Mouse (Mus musculus): Measurements from ENCODE around the gene Cdk4.
A peak's percentile ranks its signal among the peaks of the same experiment; 100 is the strongest.

Cdk4 gene

GRCm38 (mm10) chr10:127100414-127100813 lies 37.1 kb downstream of the Cdk4 start:
- no peak for DNase-seq (ENCODE audit: low spot score)

- DNase-seq (ENCODE audit: low spot score) = no peak
These were observed 37.8 kb downstream of the Cdk4 start for GRCm38 (mm10) chr10:127101151-127101550.

- DNase-seq (ENCODE audit: low spot score) = no peak
These were observed 40.3 kb downstream of the Cdk4 start for GRCm38 (mm10) chr10:127103631-127104030.

GRCm38 (mm10) chr10:127107563-127108261 lies 44.4 kb downstream of the Cdk4 start:
- no peak for DNase-seq (ENCODE audit: low spot score)

- no peak for DNase-seq (ENCODE audit: low spot score)
These were observed 44.9 kb downstream of the Cdk4 start for GRCm38 (mm10) chr10:127108262-127108583.

- peak; percentile 37 for DNase-seq (ENCODE audit: low spot score)
These were observed 47.9 kb downstream of the Cdk4 start for GRCm38 (mm10) chr10:127111001-127111887.

- DNase-seq (ENCODE audit: low spot score) = no peak
These were observed 51.1 kb downstream of the Cdk4 start for GRCm38 (mm10) chr10:127114408-127114807.

GRCm38 (mm10) chr10:127115068-127115467 lies 51.7 kb downstream of the Cdk4 start:
- DNase-seq (ENCODE audit: low spot score) = no peak
